Mouse (Mus musculus): ENCODE results near the gene Syt3. TPM values are rescaled to one million over a fixed set of nuclear protein-coding genes. Genes with fewer than 3 reads are reported as not detected.
A peak's percentile ranks its signal among the peaks of the same experiment; 100 is the strongest.

Syt3 gene
- polyA plus RNA-seq, 1 experiment from 2014 or later: 0.85 TPM

DNA sequence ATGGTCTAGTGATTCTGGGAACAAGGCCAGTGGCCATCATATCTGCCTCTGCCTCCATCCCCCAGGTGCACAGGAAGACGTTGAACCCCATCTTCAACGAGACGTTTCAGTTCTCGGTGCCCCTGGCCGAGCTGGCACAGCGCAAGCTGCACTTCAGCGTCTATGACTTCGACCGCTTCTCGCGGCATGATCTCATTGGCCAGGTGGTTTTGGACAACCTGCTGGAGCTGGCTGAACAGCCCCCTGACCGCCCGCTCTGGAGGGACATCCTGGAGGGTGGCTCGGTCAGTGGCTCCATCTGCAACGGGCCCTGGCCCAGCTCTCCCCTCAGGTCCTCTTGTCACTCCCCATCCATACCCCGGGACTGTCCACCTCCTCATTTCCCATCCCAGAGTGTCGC, 9.4 kb downstream of the Syt3 start:
- H3K27me3 ChIP-seq (replicated peaks; ENCODE audit: insufficient read depth, low read length): no peaks in the 10 kb centered on the region
- ATAC-seq (no peak), DNase-seq (ENCODE audit: low spot score) (no peak)
- H3K27ac ChIP-seq (ENCODE audit: low read length): no peak overlapping the region
- no peaks in the 10 kb centered on the region for H3K9me3 ChIP-seq (ENCODE audit: low read length)
- no peak for TF ChIP-seq CTCF (IDR thresholded peaks at IDR 0.05)
- TF ChIP-seq EP300 (IDR thresholded peaks at IDR 0.05): no peak
- WGBS: 88% methylated on average over 17 of the region's 17 CpGs
- H3K9ac ChIP-seq (replicated peaks; ENCODE audit: low read depth): no peak overlapping the region
- no peaks in the 10 kb centered on the region for H3K36me3 ChIP-seq (ENCODE audit: insufficient read depth, low read length)
- no peak overlapping the region for H3K4me3 ChIP-seq (ENCODE audit: low read depth, low read length)
- no peaks in the 10 kb centered on the region for H3K4me1 ChIP-seq (ENCODE audit: insufficient read depth, low read depth, low read length)
- no peak overlapping the region for H3K4me2 ChIP-seq (replicated peaks; ENCODE audit: low read depth, low read length)

- Histone ChIP-seq H3K4me1 (ENCODE audit: insufficient read depth, low read depth, low read length) (no peaks in the 10 kb centered on the region), H3K4me2 (replicated peaks; ENCODE audit: low read depth, low read length) (no peak overlapping the region), H3K27me3 (replicated peaks; ENCODE audit: insufficient read depth, low read length) (no peaks in the 10 kb centered on the region), H3K36me3 (ENCODE audit: insufficient read depth, low read length) (no peaks in the 10 kb centered on the region), H3K4me3 (ENCODE audit: low read depth, low read length) (no peak overlapping the region), H3K9me3 (ENCODE audit: low read length) (no peaks in the 10 kb centered on the region), H3K9ac (replicated peaks; ENCODE audit: low read depth) (no peak overlapping the region), H3K27ac (ENCODE audit: low read length) (no peak overlapping the region)
- ATAC-seq (peak; percentile 68), DNase-seq (ENCODE audit: low spot score) (peak; percentile 57)
- WGBS: 12% methylated on average over 3 of the region's 3 CpGs
- TF ChIP-seq CTCF (IDR thresholded peaks at IDR 0.05) (peak; percentile 77), EP300 (IDR thresholded peaks at IDR 0.05) (no peak)
Measured at GRCm38 (mm10) chr7:44398570-44398969, 14.7 kb downstream of the Syt3 start.

GRCm38 (mm10) chr7:44401673-44402072, 17.8 kb downstream of the Syt3 start:
- Histone ChIP-seq H3K4me3 (ENCODE audit: low read depth, low read length) (no peak overlapping the region), H3K36me3 (ENCODE audit: insufficient read depth, low read length) (no peaks in the 10 kb centered on the region), H3K9me3 (ENCODE audit: low read length) (no peaks in the 10 kb centered on the region), H3K27me3 (replicated peaks; ENCODE audit: insufficient read depth, low read length) (no peaks in the 10 kb centered on the region), H3K9ac (replicated peaks; ENCODE audit: low read depth) (no peak overlapping the region), H3K4me1 (ENCODE audit: insufficient read depth, low read depth, low read length) (no peaks in the 10 kb centered on the region), H3K27ac (ENCODE audit: low read length) (no peak overlapping the region), H3K4me2 (replicated peaks; ENCODE audit: low read depth, low read length) (no peak overlapping the region)
- DNase-seq (ENCODE audit: low spot score) (no peak), ATAC-seq (no peak)
- no peak for TF ChIP-seq EP300 (IDR thresholded peaks at IDR 0.05)
- TF ChIP-seq CTCF (IDR thresholded peaks at IDR 0.05): no peak
- WGBS: 63% methylated on average over 6 of the region's 6 CpGs

- H3K27ac ChIP-seq (ENCODE audit: low read length): no peak overlapping the region
- ATAC-seq (peak; percentile 97), DNase-seq (ENCODE audit: low spot score) (peak; percentile 98)
- 2% methylated on average over 27 of the region's 27 CpGs for whole genome bisulfite sequencing
- no peaks in the 10 kb centered on the region for H3K9me3 ChIP-seq (ENCODE audit: low read length)
- H3K4me1 ChIP-seq (ENCODE audit: insufficient read depth, low read depth, low read length): no peaks in the 10 kb centered on the region
- H3K4me2 ChIP-seq (replicated peaks; ENCODE audit: low read depth, low read length): peak overlapping the region; percentile 36
- H3K4me3 ChIP-seq (ENCODE audit: low read depth, low read length): 0 out of 2 replicates have a peak overlapping the region, but pooled peaks have one; percentile 8
- H3K27me3 ChIP-seq (replicated peaks; ENCODE audit: insufficient read depth, low read length): no peaks in the 10 kb centered on the region
- no peak overlapping the region for H3K9ac ChIP-seq (replicated peaks; ENCODE audit: low read depth)
- TF ChIP-seq EP300 (IDR thresholded peaks at IDR 0.05) (no peak), CTCF (IDR thresholded peaks at IDR 0.05) (peak; percentile 33)
- no peaks in the 10 kb centered on the region for H3K36me3 ChIP-seq (ENCODE audit: insufficient read depth, low read length)
Measured at GRCm38 (mm10) chr7:44405346-44406014, 21.6 kb downstream of the Syt3 start.

- no peak for DNase-seq (ENCODE audit: low spot score)
- H3K27ac ChIP-seq (ENCODE audit: low read length): no peak overlapping the region
- no peak overlapping the region for H3K9ac ChIP-seq (replicated peaks; ENCODE audit: low read depth)
- TF ChIP-seq EP300 (IDR thresholded peaks at IDR 0.05): no peak
- no peak for TF ChIP-seq CTCF (IDR thresholded peaks at IDR 0.05)
- H3K4me1 ChIP-seq (ENCODE audit: insufficient read depth, low read depth, low read length): no peaks in the 10 kb centered on the region
- no peaks in the 10 kb centered on the region for H3K9me3 ChIP-seq (ENCODE audit: low read length)
- no peaks in the 10 kb centered on the region for H3K36me3 ChIP-seq (ENCODE audit: insufficient read depth, low read length)
- no peaks in the 10 kb centered on the region for H3K27me3 ChIP-seq (replicated peaks; ENCODE audit: insufficient read depth, low read length)
- H3K4me2 ChIP-seq (replicated peaks; ENCODE audit: low read depth, low read length): no peak overlapping the region
- 3% methylated on average over 5 of the region's 5 CpGs for WGBS
- H3K4me3 ChIP-seq (ENCODE audit: low read depth, low read length): no peak overlapping the region
- ATAC-seq: no peak
Measured at GRCm38 (mm10) chr7:44406015-44406355, 22.1 kb downstream of the Syt3 start.

GRCm38 (mm10) chr7:44411144-44411543, 27.2 kb downstream of the Syt3 start:
- WGBS: 81% methylated on average over 4 of the region's 4 CpGs
- H3K27ac ChIP-seq (ENCODE audit: low read length): no peak overlapping the region
- H3K4me3 ChIP-seq (ENCODE audit: low read depth, low read length): no peak overlapping the region
- no peak for TF ChIP-seq EP300 (IDR thresholded peaks at IDR 0.05)
- TF ChIP-seq CTCF (IDR thresholded peaks at IDR 0.05): no peak
- no peak overlapping the region for H3K9ac ChIP-seq (replicated peaks; ENCODE audit: low read depth)
- no peaks in the 10 kb centered on the region for H3K9me3 ChIP-seq (ENCODE audit: low read length)
- no peaks in the 10 kb centered on the region for H3K27me3 ChIP-seq (replicated peaks; ENCODE audit: insufficient read depth, low read length)
- no peaks in the 10 kb centered on the region for H3K4me1 ChIP-seq (ENCODE audit: insufficient read depth, low read depth, low read length)
- ATAC-seq (no peak), DNase-seq (ENCODE audit: low spot score) (no peak)
- no peaks in the 10 kb centered on the region for H3K36me3 ChIP-seq (ENCODE audit: insufficient read depth, low read length)
- H3K4me2 ChIP-seq (replicated peaks; ENCODE audit: low read depth, low read length): no peak overlapping the region

- TF ChIP-seq EP300 (IDR thresholded peaks at IDR 0.05) (no peak), CTCF (IDR thresholded peaks at IDR 0.05) (no peak)
- peak; percentile 68 for DNase-seq (ENCODE audit: low spot score)
- Histone ChIP-seq H3K4me3 (ENCODE audit: low read depth, low read length) (no peak overlapping the region), H3K9me3 (ENCODE audit: low read length) (no peaks in the 10 kb centered on the region), H3K27ac (ENCODE audit: low read length) (no peak overlapping the region), H3K9ac (replicated peaks; ENCODE audit: low read depth) (no peak overlapping the region), H3K36me3 (ENCODE audit: insufficient read depth, low read length) (no peaks in the 10 kb centered on the region), H3K4me1 (ENCODE audit: insufficient read depth, low read depth, low read length) (no peaks in the 10 kb centered on the region), H3K27me3 (replicated peaks; ENCODE audit: insufficient read depth, low read length) (no peaks in the 10 kb centered on the region), H3K4me2 (replicated peaks; ENCODE audit: low read depth, low read length) (no peak overlapping the region)
- ATAC-seq: peak; percentile 76
- WGBS: 55% methylated on average over 6 of the region's 6 CpGs
Measured at GRCm38 (mm10) chr7:44413307-44413706, 29.4 kb downstream of the Syt3 start.

All from lung, postnatal 0 days (tissue).